Mouse (Mus musculus): ENCODE data around the gene Eif4e3. TPM values are rescaled to one million over a fixed set of nuclear protein-coding genes. Genes with fewer than 3 reads are reported as not detected.

Gene Eif4e3
- polyA plus RNA-seq, 1 experiment from 2014 or later: 26.1 TPM

Other genes with a start within 250 kb of the Eif4e3 start
- gene Foxp1, start 144.1 kb downstream of the Eif4e3 start, polyA plus RNA-seq (2015; fragmentation: Nextera tagmentation; extraction: Ambion mirVana): 104 and 116 TPM in 2 replicates
- 2.3 and 2.5 TPM in 2 replicates for gene Gm20696, start within 50 bp of the Eif4e3 start, polyA plus RNA-seq (2015; fragmentation: Nextera tagmentation; extraction: Ambion mirVana)
- gene Gpr27, start 25.9 kb upstream of the Eif4e3 start, polyA plus RNA-seq (2015; fragmentation: Nextera tagmentation; extraction: Ambion mirVana): 2.0 and 2.3 TPM in 2 replicates
- 0.20 TPM in 1 of 2 replicates, not detected in the other for gene Prok2, start 59.6 kb upstream of the Eif4e3 start, polyA plus RNA-seq (2015; fragmentation: Nextera tagmentation; extraction: Ambion mirVana)